Mouse (Mus musculus) spleen, adult 2 months (tissue): ENCODE data around the gene Nrn1l. TPM values are rescaled to one million over a fixed set of nuclear protein-coding genes. Genes with fewer than 3 reads are reported as not detected.

Experiments
- DNase-seq, 2 experiments: peaks; one replicate each; pipeline versions ENCODE4 v3.0.0 to v3.0.0-alpha.2; 2012 to 2021; ENCODE audit warnings: low spot score in 2 of 2, low read depth in 1 of 2
- H3K27ac ChIP-seq: fragments of 200-500 bp; 2 replicates; pipeline ENCODE4 v1.5.1; 2012; ENCODE audit warnings: low read length, inconsistent platforms; ENCODE audit not compliant: insufficient read depth
- H3K27me3 ChIP-seq: fragments of 200-500 bp; 2 replicates; pipeline ENCODE4 v1.6.1; 2012; ENCODE audit warnings: mild to moderate bottlenecking, moderate library complexity, low read length, inconsistent platforms; ENCODE audit not compliant: control insufficient read depth, insufficient read depth
- H3K36me3 ChIP-seq: fragments of 200-500 bp; 2 replicates; pipeline ENCODE4 v1.6.1; 2012; ENCODE audit warnings: mild to moderate bottlenecking, low read length, inconsistent platforms; ENCODE audit not compliant: control insufficient read depth, insufficient read depth
- H3K4me1 ChIP-seq: fragments of 200-500 bp; 2 replicates; pipeline ENCODE4 v1.6.1; 2011; ENCODE audit warnings: inconsistent platforms; ENCODE audit not compliant: control insufficient read depth, insufficient read depth, insufficient read length
- H3K4me3 ChIP-seq: fragments of 200-500 bp; 2 replicates; pipeline ENCODE4 v1.5.1; 2011; ENCODE audit warnings: mild to moderate bottlenecking, inconsistent platforms; ENCODE audit not compliant: insufficient read depth, insufficient read length; ENCODE audit errors: extremely low read depth
- CTCF ChIP-seq: fragments of 200-500 bp; IDR thresholded peaks from 2 replicates; pipeline ENCODE4 v1.5.1; 2011; ENCODE audit warnings: mild to moderate bottlenecking, inconsistent platforms; ENCODE audit not compliant: insufficient read depth, insufficient read length, insufficient replicate concordance; ENCODE audit errors: extremely low read depth
- POLR2A ChIP-seq: fragments of 200-500 bp; IDR thresholded peaks from 2 replicates; pipeline ENCODE4 v1.6.1; 2011; ENCODE audit warnings: low read depth, low read length, inconsistent platforms
- WGBS: fragments of 180-500 bp; shearing (Covaris S2); methylation state at CpG from one replicate; pipeline ENCODE4 v1.1.7; 2018; 5-methylcytosine and 5-hydroxymethylcytosine counted together
- polyA plus RNA-seq: library from polyadenylated mRNA; depleted of rRNA; stranded (reverse); fragments of >200 nt; gene quantifications from 2 replicates; pipeline ENCODE4 v1.2.3, GENCODE M21; 2012; rRNA removed

The Nrn1l gene
- polyA plus RNA-seq, 1 experiment: 3.0 TPM

DNA sequence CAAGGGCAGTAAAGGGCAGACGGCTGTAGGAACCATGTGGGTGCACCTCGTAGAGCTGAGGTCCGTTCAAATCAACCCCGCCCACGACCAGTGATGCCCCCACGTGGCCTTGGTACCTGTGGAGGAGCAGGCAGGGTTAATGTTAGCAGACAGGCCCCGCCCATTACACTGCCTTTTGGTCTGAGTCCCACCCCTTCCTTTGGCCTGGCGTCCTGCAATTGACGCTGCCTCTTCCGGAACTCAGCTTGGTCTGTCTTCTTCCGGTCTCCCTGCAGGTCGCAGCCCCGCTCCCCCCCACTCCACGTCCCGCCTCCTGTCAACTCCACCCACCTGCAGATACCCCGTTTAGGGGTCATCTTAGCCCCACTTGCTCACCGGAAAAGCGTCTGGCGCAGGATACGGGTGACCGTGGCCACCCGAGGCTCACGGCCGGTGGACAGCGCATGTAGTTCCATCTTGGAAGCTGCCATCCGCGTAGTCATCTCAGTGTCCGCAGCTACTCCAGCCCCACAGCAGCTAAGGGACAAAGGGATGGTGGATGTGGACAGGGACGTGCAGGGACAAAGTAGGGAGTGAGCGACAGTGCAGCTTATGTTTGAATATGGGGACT is 43.6 kb downstream of the Nrn1l start:
- WGBS: 1% methylated on average over 30 of the region's 30 CpGs
- peak overlapping the region; percentile 93 for H3K4me3 ChIP-seq
- peaks cover 12% of the 10 kb centered on the region for H3K36me3 ChIP-seq
- H3K27ac ChIP-seq: peak overlapping the region; percentile 94
- H3K27me3 ChIP-seq: no peaks in the 10 kb centered on the region
- TF ChIP-seq POLR2A (peak; percentile 17), CTCF (no peak)
- peaks cover 3% of the 10 kb centered on the region; the same call in 1 of the 2 replicates for H3K4me1 ChIP-seq
- DNase-seq: peak; percentile 42 to 87

DNA sequence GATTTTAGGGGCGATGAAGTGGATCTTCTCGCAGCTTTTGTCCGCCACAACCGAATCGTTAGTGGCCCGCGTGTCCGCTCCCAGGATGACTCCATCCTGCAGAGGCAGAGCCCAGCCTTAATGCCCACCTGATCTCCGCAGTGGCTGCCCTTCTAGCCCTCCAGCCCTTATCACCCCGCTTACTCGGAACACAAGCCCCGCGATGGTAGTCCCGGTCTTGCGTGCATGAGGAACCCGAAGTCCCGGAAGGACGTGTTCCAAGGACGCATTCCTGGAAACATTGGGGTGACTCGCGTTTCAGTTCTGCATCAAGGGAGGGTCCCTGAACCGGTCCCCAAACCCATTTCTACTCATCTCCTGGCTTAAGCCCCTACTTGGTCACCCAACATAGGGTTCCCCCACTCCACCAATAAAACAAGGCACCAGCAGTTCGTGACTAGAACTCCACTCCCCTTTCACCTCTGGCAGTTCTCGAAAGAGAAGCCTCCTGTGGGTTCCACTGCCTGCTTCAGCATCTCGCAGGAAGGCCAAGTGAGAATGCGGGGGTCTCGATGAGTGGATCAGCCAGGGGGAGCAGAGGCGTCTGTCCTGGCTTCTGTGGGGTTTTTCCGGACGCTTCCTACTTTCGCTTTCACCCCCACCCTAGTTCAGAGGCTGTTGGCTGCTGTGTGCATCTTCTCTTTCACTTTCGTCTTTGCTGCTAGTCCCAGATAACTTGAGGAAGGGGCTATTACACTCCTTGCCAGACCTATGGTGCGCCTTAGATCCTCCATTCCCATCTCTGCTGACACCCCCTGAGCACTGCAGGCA is 44.3 kb downstream of the Nrn1l start:
- TF ChIP-seq POLR2A: peak; percentile 56; the same call in 1 of the 2 replicates
- no peak for TF ChIP-seq CTCF
- Histone ChIP-seq H3K4me3 (peak overlapping the region; percentile 93), H3K27me3 (no peaks in the 10 kb centered on the region), H3K27ac (peak overlapping the region; percentile 94), H3K4me1 (peaks cover 3% of the 10 kb centered on the region; the same call in 1 of the 2 replicates), H3K36me3 (peaks cover 10% of the 10 kb centered on the region)
- DNase-seq: peak; percentile 35 to 63
- WGBS: under 1% methylated on average over 33 of the region's 33 CpGs

DNA sequence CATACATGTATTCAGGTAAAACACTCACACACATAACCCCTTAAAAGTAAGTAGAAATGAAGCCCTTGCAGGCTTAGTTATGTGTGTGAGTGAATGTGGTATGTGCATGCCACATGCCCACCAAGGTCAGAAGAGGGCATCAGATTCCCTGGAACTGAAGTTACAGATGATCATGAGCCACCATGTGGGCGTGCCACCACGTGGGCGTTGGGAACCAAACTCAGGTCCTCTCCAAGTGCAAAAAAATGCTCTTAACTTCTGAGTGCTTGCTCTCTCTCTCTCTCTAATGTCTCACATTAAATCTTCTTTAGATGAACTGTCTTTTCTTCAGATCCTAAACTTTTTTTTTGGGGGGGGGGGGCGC is 44.9 kb downstream of the Nrn1l start, which contains the start of gene Psmb10:
Gene Psmb10 (minus strand): TSS at position 139 of the 364 bp plus-strand sequence.
- H3K4me3 ChIP-seq: peak within 1 kb of the TSS; percentile 93
- no peak for DNase-seq
- H3K4me1 ChIP-seq: peaks cover 3% of the 10 kb centered on the region; the same call in 1 of the 2 replicates
- H3K36me3 ChIP-seq: peaks cover 10% of the 10 kb centered on the region
- WGBS: 6% methylated on average over 4 of the region's 4 CpGs
- no peaks in the 10 kb centered on the region for H3K27me3 ChIP-seq
- H3K27ac ChIP-seq: peak within 1 kb of the TSS; percentile 94
- no peak for TF ChIP-seq CTCF
- TF ChIP-seq POLR2A: no peak

DNA sequence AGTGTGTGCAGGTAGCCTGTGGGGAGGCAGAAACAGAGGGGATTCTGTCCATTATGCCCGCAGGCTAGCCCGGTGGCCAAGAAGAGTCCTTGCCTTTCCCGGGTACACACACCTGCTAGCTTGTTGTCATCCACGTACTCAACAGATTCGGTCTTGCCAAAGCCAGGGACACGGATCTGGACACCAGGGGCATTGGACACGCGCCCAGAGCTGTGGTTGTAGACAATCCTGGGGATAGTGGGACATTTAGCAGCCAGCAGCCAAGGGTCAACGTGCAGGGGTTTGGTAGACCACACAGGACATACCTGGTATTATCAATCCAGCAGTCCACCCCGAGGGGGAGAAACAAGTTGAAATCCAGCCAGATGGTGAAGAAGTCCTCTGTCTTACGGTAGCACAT is 48.7 kb downstream of the Nrn1l start:
- Histone ChIP-seq H3K27me3 (no peaks in the 10 kb centered on the region), H3K4me3 (no peak overlapping the region), H3K36me3 (peaks cover 6% of the 10 kb centered on the region), H3K27ac (no peak overlapping the region), H3K4me1 (no peaks in the 10 kb centered on the region)
- WGBS: 96% methylated on average over 11 of the region's 11 CpGs
- TF ChIP-seq CTCF (no peak), POLR2A (no peak)
- DNase-seq: no peak

DNA sequence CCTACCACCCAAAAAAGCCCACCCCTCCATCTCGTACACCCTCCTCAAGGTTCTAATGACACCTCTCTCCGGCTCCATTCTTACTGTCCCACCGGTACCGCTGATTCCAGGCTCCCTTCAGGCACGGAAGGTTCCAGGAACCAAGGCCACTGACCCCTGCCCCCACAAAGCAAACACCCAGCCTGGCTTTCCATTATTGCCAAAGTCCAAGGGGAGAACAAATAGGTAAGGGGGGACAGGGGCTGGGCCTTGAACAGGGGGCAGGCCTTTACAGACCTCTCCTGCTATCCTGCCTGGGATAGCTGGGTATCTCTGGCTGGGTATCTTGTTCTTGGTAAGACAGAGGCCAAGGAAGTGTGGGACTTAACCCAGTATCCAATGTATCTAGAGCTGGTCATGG is 49.2 kb downstream of the Nrn1l start:
- Histone ChIP-seq H3K4me3 (no peak overlapping the region), H3K4me1 (no peaks in the 10 kb centered on the region), H3K27me3 (no peaks in the 10 kb centered on the region), H3K36me3 (peaks cover 6% of the 10 kb centered on the region), H3K27ac (no peak overlapping the region)
- DNase-seq: no peak
- no peak for TF ChIP-seq CTCF
- TF ChIP-seq POLR2A: no peak
- 100% methylated on average over 5 of the region's 5 CpGs for WGBS

DNA sequence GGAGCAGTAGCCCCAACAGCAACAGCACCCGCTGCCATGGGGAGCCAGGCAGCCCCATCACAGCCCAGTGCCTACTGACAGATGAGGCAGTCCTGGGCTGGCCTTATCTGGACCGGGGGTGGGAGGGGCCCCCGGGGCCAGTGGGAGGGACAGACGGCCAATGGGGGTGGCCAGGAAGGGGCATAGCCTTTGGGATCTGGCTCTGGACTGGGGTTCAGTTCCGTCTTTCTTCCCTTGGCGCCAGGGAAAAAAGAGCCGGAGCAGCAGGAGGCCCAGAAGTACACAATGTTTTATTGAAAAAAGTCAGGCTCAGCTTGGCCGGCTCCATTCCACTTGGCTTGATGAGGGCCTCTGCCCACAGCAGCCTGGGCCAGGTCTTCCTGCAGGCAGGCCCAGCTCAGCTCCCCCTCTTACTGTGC is 50.0 kb downstream of the Nrn1l start, which contains the start of gene Lcat:
Gene Lcat (minus strand): TSS at position 62 of the 419 bp plus-strand sequence.
- Histone ChIP-seq H3K36me3 (peaks cover 6% of the 10 kb centered on the region), H3K27me3 (no peaks in the 10 kb centered on the region), H3K4me1 (no peaks in the 10 kb centered on the region), H3K4me3 (no peak within 1 kb of the TSS), H3K27ac (no peak within 1 kb of the TSS)
- 89% methylated on average over 8 of the region's 8 CpGs for WGBS
- TF ChIP-seq CTCF: no peak
- TF ChIP-seq POLR2A: no peak
- DNase-seq: no peak

Other genes starting within 250 kb of the Nrn1l start
- gene Carmil2, start 207.3 kb upstream of the Nrn1l start, polyA plus RNA-seq: 62.1 and 72.2 TPM in 2 replicates
- 47.3 and 62.1 TPM in 2 replicates for gene Acd, start 192.5 kb upstream of the Nrn1l start, polyA plus RNA-seq
- gene Pard6a, start 192.4 kb upstream of the Nrn1l start, polyA plus RNA-seq: 8.7 and 12.1 TPM in 2 replicates
- gene 4933405L10Rik, start 185.9 kb upstream of the Nrn1l start, polyA plus RNA-seq: not detected in 2 replicates
- 4.3 and 6.2 TPM in 2 replicates for gene Enkd1, start 185.4 kb upstream of the Nrn1l start, polyA plus RNA-seq
- gene Gfod2, start 134.9 kb upstream of the Nrn1l start, polyA plus RNA-seq: 2.3 and 2.4 TPM in 2 replicates
- 50.0 and 59.9 TPM in 2 replicates for gene Ranbp10, start 66.2 kb upstream of the Nrn1l start, polyA plus RNA-seq
- 0.07 and 0.14 TPM in 2 replicates for gene Tsnaxip1, start 65.8 kb upstream of the Nrn1l start, polyA plus RNA-seq
- 14.2 and 16.4 TPM in 2 replicates for gene Cenpt, start 40.3 kb upstream of the Nrn1l start, polyA plus RNA-seq
- 33.7 and 41.2 TPM in 2 replicates for gene Thap11, start 38.4 kb upstream of the Nrn1l start, polyA plus RNA-seq
- gene Nutf2, start 33.0 kb upstream of the Nrn1l start, polyA plus RNA-seq: 13.1 and 14.5 TPM in 2 replicates
- 71.3 and 90.0 TPM in 2 replicates for gene Edc4, start 12.7 kb upstream of the Nrn1l start, polyA plus RNA-seq
- gene Pskh1, start 6.9 kb downstream of the Nrn1l start, polyA plus RNA-seq: 24.3 and 30.3 TPM in 2 replicates
- gene Ctrl, start 40.3 kb downstream of the Nrn1l start, polyA plus RNA-seq: 4,893 and 4,931 TPM in 2 replicates
- gene Psmb10, start 44.9 kb downstream of the Nrn1l start, polyA plus RNA-seq: 228 and 357 TPM in 2 replicates
- gene Lcat, start 49.8 kb downstream of the Nrn1l start, polyA plus RNA-seq: 2.7 and 3.1 TPM in 2 replicates
- 25.1 and 29.5 TPM in 2 replicates for gene Slc12a4, start 72.5 kb downstream of the Nrn1l start, polyA plus RNA-seq
- 0.20 and 0.48 TPM in 2 replicates for gene Dpep3, start 85.9 kb downstream of the Nrn1l start, polyA plus RNA-seq
- 5.1 and 7.1 TPM in 2 replicates for gene Dus2, start 97.8 kb downstream of the Nrn1l start, polyA plus RNA-seq
- gene Dpep2nb, start 112.4 kb downstream of the Nrn1l start, polyA plus RNA-seq: not detected in 2 replicates
- gene Ddx28, start 118.3 kb downstream of the Nrn1l start, polyA plus RNA-seq: 6.6 and 9.5 TPM in 2 replicates
- gene Nfatc3, start 165.3 kb downstream of the Nrn1l start, polyA plus RNA-seq: 29.5 and 35.7 TPM in 2 replicates
- 0.67 and 0.69 TPM in 2 replicates for gene Esrp2, start 243.4 kb downstream of the Nrn1l start, polyA plus RNA-seq